Mouse (Mus musculus) intestine, embryonic 16.5 days (tissue): ENCODE results near the gene Gm21680. TPM values are rescaled to one million over a fixed set of nuclear protein-coding genes. Genes with fewer than 3 reads are reported as not detected.
"Not testable (repeated sequence)": the region's sequence is repeated elsewhere in the genome, so short reads cannot be mapped to it uniquely, and the experiment has no call there.

ENCODE experiments used
- ATAC-seq: fragments of 200-750 bp; cut with Nextera tagmentation; 2 replicates; pipeline ENCODE4 v1.8.0; 2017; ENCODE audit warnings: moderate TSS enrichment, moderate library complexity
- H3K27ac ChIP-seq: fragments of 300-500 bp; sonication (generic); 2 replicates; pipeline ENCODE4 v1.5.1; 2014; ENCODE audit warnings: mild to moderate bottlenecking, low read length
- H3K27me3 ChIP-seq: fragments of 300-500 bp; sonication (generic); replicated peaks from 2 replicates; pipeline ENCODE4 v1.6.1; 2014; ENCODE audit warnings: low read length, control low read depth, mixed read lengths; ENCODE audit not compliant: control insufficient read depth, insufficient read depth
- H3K36me3 ChIP-seq: fragments of 300-500 bp; sonication (generic); 2 replicates; pipeline ENCODE4 v1.6.1; 2014; ENCODE audit warnings: low read length, control low read depth; ENCODE audit not compliant: control insufficient read depth, insufficient read depth
- H3K4me1 ChIP-seq: fragments of 300-500 bp; sonication (generic); 2 replicates; pipeline ENCODE4 v1.6.1; 2014; ENCODE audit warnings: low read length, control low read depth, mixed read lengths; ENCODE audit not compliant: control insufficient read depth, insufficient read depth
- H3K4me2 ChIP-seq: fragments of 300-500 bp; sonication (generic); 2 replicates; pipeline ENCODE4 v1.6.1; 2014; ENCODE audit warnings: low read depth, low read length, control low read depth
- H3K4me3 ChIP-seq: fragments of 300-500 bp; sonication (generic); 2 replicates; pipeline ENCODE4 v1.5.1; 2014; ENCODE audit warnings: mild to moderate bottlenecking, low read length
- H3K9ac ChIP-seq: fragments of 300-500 bp; sonication (generic); 2 replicates; pipeline ENCODE4 v1.6.1; 2014; ENCODE audit warnings: low read depth, low read length
- H3K9me3 ChIP-seq: fragments of 300-500 bp; sonication (generic); 2 replicates; pipeline ENCODE4 v1.6.1; 2016; ENCODE audit warnings: low read length, control low read depth; ENCODE audit not compliant: control insufficient read depth
- WGBS: fragments of 180-500 bp; shearing (Covaris S2); extraction: QIAGEN DNeasy Blood & Tissue Kit; methylation state at CpG from one replicate; pipeline ENCODE4 v1.1.7; 2014; 5-methylcytosine and 5-hydroxymethylcytosine counted together
- polyA plus RNA-seq: library from polyadenylated mRNA; unstranded; fragments of >200 nt; fragmentation: Nextera tagmentation; extraction: Ambion mirVana; gene quantifications from 2 replicates; pipeline ENCODE4 v1.2.1, GENCODE M21; 2015

Gene Gm21680
- not detected in 2 replicates for polyA plus RNA-seq

GRCm38 (mm10) chr5:25972563-25972962 lies at the start of gene Gm21680:
Gene Gm21680, minus strand, starts transcription at chr5:25972663.
- not testable (repeated sequence) for H3K9me3 ChIP-seq, ATAC-seq, H3K9ac ChIP-seq, H3K4me1 ChIP-seq, H3K36me3 ChIP-seq, H3K4me3 ChIP-seq, H3K27me3 ChIP-seq, H3K27ac ChIP-seq, H3K4me2 ChIP-seq
- WGBS: no CpG with 5 or more reads among the region's 2 CpGs

GRCm38 (mm10) chr5:26007697-26008096 lies 35.2 kb upstream of the Gm21680 start:
- not testable (repeated sequence) for H3K27ac ChIP-seq, H3K36me3 ChIP-seq, H3K27me3 ChIP-seq, H3K4me1 ChIP-seq, ATAC-seq, H3K4me2 ChIP-seq, H3K9me3 ChIP-seq, H3K4me3 ChIP-seq, H3K9ac ChIP-seq
- WGBS: 68% methylated on average over 6 of the region's 7 CpGs

- not testable (repeated sequence) for H3K9me3 ChIP-seq, H3K27me3 ChIP-seq, H3K27ac ChIP-seq, H3K9ac ChIP-seq, H3K4me1 ChIP-seq, H3K36me3 ChIP-seq
- Histone ChIP-seq H3K4me3 (peak overlapping the region; percentile 36), H3K4me2 (peak overlapping the region; percentile 46)
- ATAC-seq: peak; percentile 73
- 14% methylated on average over 45 of the region's 45 CpGs for WGBS
Observed at GRCm38 (mm10) chr5:26006937-26007695, 34.7 kb upstream of the Gm21680 start.

- H3K4me3 ChIP-seq, H3K4me2 ChIP-seq, H3K9me3 ChIP-seq, ATAC-seq, H3K36me3 ChIP-seq, H3K9ac ChIP-seq, H3K27me3 ChIP-seq, H3K4me1 ChIP-seq, H3K27ac ChIP-seq: not testable (repeated sequence)
- 92% methylated on average over 1 of the region's 2 CpGs for WGBS
Observed at GRCm38 (mm10) chr5:26004698-26005097, 32.2 kb upstream of the Gm21680 start, which contains the start of gene Gm1979. Gene Gm1979, minus strand, starts transcription at chr5:26004798.

- H3K4me3 ChIP-seq, ATAC-seq, H3K4me1 ChIP-seq, H3K4me2 ChIP-seq, H3K27ac ChIP-seq, H3K27me3 ChIP-seq, H3K9ac ChIP-seq, H3K9me3 ChIP-seq, H3K36me3 ChIP-seq: not testable (repeated sequence)
- no CpG with 5 or more reads among the region's 3 CpGs for WGBS
Observed at GRCm38 (mm10) chr5:25988550-25988949, 16.1 kb upstream of the Gm21680 start, which contains the start of gene Gm21698. Gene Gm21698, minus strand, starts transcription at chr5:25988650.

- H3K4me1 ChIP-seq, H3K27ac ChIP-seq, H3K36me3 ChIP-seq, H3K9ac ChIP-seq, H3K9me3 ChIP-seq, H3K4me3 ChIP-seq, H3K27me3 ChIP-seq, ATAC-seq: not testable (repeated sequence)
- 41% methylated on average over 16 of the region's 17 CpGs for WGBS
- H3K4me2 ChIP-seq: peak overlapping the region; percentile 22; the same call in 1 of the 2 replicates
Observed at GRCm38 (mm10) chr5:25957050-25957449, 15.4 kb downstream of the Gm21680 start.

- not testable (repeated sequence) for H3K27ac ChIP-seq, ATAC-seq, H3K9me3 ChIP-seq, H3K27me3 ChIP-seq, H3K36me3 ChIP-seq, H3K9ac ChIP-seq, H3K4me1 ChIP-seq, H3K4me3 ChIP-seq
- H3K4me2 ChIP-seq: peak overlapping the region; percentile 22; the same call in 1 of the 2 replicates
- WGBS: 26% methylated on average over 25 of the region's 32 CpGs
Observed at GRCm38 (mm10) chr5:25956611-25957010, 15.9 kb downstream of the Gm21680 start.

- 74% methylated on average over 2 of the region's 2 CpGs for WGBS
- not testable (repeated sequence) for H3K36me3 ChIP-seq, H3K4me1 ChIP-seq, H3K4me3 ChIP-seq, H3K27ac ChIP-seq, H3K4me2 ChIP-seq, H3K9me3 ChIP-seq, H3K9ac ChIP-seq, ATAC-seq, H3K27me3 ChIP-seq
Observed at GRCm38 (mm10) chr5:25954317-25954716, 18.1 kb downstream of the Gm21680 start, which contains the start of gene Gm21671. Gene Gm21671, minus strand, starts transcription at chr5:25954417.

GRCm38 (mm10) chr5:25945391-25945790 lies 27.1 kb downstream of the Gm21680 start:
- ATAC-seq, H3K4me3 ChIP-seq: not testable (repeated sequence)

More at GRCm38 (mm10) chr5:25945391-25945790, 27.1 kb downstream of the Gm21680 start:
- not testable (repeated sequence) for H3K27me3 ChIP-seq, H3K9ac ChIP-seq, H3K4me2 ChIP-seq, H3K4me1 ChIP-seq, H3K27ac ChIP-seq, H3K36me3 ChIP-seq, H3K9me3 ChIP-seq
- WGBS: 81% methylated on average over 2 of the region's 2 CpGs
